In the genomic region with DNA sequence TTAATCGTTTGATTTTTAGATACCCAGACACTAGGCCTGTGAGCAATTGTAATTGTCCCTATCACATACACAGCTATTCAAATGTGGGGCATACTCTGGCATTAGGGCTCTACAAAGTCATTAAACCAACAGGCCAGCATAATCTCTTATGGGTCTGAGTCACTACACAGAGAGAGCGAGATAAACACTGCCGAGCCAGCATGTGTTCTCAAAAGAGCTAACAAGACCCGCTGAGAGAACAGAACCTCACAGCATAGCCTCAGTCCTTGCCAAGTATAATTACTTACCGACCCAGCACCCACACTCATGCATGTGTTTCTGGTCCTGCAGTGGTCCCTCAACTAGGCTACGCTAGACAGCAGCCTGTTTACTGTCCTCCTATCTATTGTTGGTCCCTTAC, we compare ENCODE assay signal across 35 mouse cellular contexts. TPM values are rescaled to one million over a fixed set of nuclear protein-coding genes. Genes with fewer than 3 reads are reported as not detected.
DNase-seq lines count a peak whose midpoint lies in the region; ATAC-seq and TF ChIP-seq lines count a peak whose summit lies in the region.
"Had no signal": no experiment of that assay in that cellular context is flagged by ENCODE, and none has a peak within 500 bp of the region (broad histone marks: within the 10 kb centered on the region; RNA-seq: fewer than 3 reads in every experiment).

No protein-coding gene starts in this region.

- 47% methylated on average over 6 of the region's 6 CpGs for WGBS in forebrain, embryonic 14.5 days
- 46% methylated on average over 6 of the region's 6 CpGs for WGBS in forebrain, embryonic 13.5 days
- WGBS in heart, embryonic 14.5 days = 30% methylated on average over 6 of the region's 6 CpGs
- WGBS in midbrain, postnatal 0 days = 59% methylated on average over 6 of the region's 6 CpGs
- 63% methylated on average over 6 of the region's 6 CpGs for WGBS in midbrain, embryonic 14.5 days

- no peaks in the 10 kb centered on the region for H3K4me1 ChIP-seq in forebrain, embryonic 14.5 days (ENCODE audit: control insufficient read depth, insufficient read depth, low read length)
- H3K4me1 ChIP-seq in forebrain, embryonic 13.5 days = no peaks in the 10 kb centered on the region
- peaks cover 9 to 18% of the 10 kb centered on the region in 2 experiments for H3K4me1 ChIP-seq in heart, embryonic 14.5 days (ENCODE audit: control insufficient read depth in 2 of 2, insufficient read depth in 2 of 2, low read length in 2 of 2)
- H3K4me1 ChIP-seq in midbrain, postnatal 0 days (ENCODE audit: insufficient read depth, low read length) = no peaks in the 10 kb centered on the region
- H3K4me1 ChIP-seq in midbrain, embryonic 14.5 days (ENCODE audit: control insufficient read depth, insufficient read depth, low read length) = no peaks in the 10 kb centered on the region
- H3K4me1 ChIP-seq: embryonic facial prominence, embryonic 13.5 days; forebrain, embryonic 10.5 days; hindbrain, embryonic 10.5 days; hindbrain, embryonic 15.5 days; limb, embryonic 12.5 days; midbrain, embryonic 12.5 days had no signal

- H3K36me3 ChIP-seq in forebrain, embryonic 14.5 days (ENCODE audit: control insufficient read depth, insufficient read depth, low read length) = no peaks in the 10 kb centered on the region
- H3K36me3 ChIP-seq in forebrain, embryonic 13.5 days (ENCODE audit: poor library complexity, severe bottlenecking) = no peaks in the 10 kb centered on the region
- no peaks in the 10 kb centered on the region for H3K36me3 ChIP-seq in heart, embryonic 14.5 days (ENCODE audit: control insufficient read depth, insufficient read depth, low read length)
- no peaks in the 10 kb centered on the region for H3K36me3 ChIP-seq in midbrain, postnatal 0 days (ENCODE audit: insufficient read depth, low read length)
- H3K36me3 ChIP-seq in midbrain, embryonic 14.5 days (ENCODE audit: control insufficient read depth, insufficient read depth, low read length) = no peaks in the 10 kb centered on the region
- H3K36me3 ChIP-seq: embryonic facial prominence, embryonic 13.5 days; forebrain, embryonic 10.5 days; hindbrain, embryonic 10.5 days; hindbrain, embryonic 15.5 days; kidney, embryonic 15.5 days; limb, embryonic 12.5 days; midbrain, embryonic 12.5 days had no signal

- 0 out of 2 replicates have a peak, but pooled peaks cover 3% of the 10 kb centered on the region for H3K9me3 ChIP-seq in forebrain, embryonic 14.5 days (replicated peaks; ENCODE audit: control insufficient read depth, low read length)
- no peaks in the 10 kb centered on the region for H3K9me3 ChIP-seq in forebrain, embryonic 13.5 days (replicated peaks)
- H3K9me3 ChIP-seq in heart, embryonic 14.5 days (ENCODE audit: control insufficient read depth, low read length) = no peaks in the 10 kb centered on the region
- no peaks in the 10 kb centered on the region for H3K9me3 ChIP-seq in midbrain, postnatal 0 days (ENCODE audit: low read length)
- no peaks in the 10 kb centered on the region for H3K9me3 ChIP-seq in midbrain, embryonic 14.5 days (ENCODE audit: control insufficient read depth, low read length)
- H3K9me3 ChIP-seq: embryonic facial prominence, embryonic 13.5 days; hindbrain, embryonic 10.5 days; hindbrain, embryonic 15.5 days; kidney, embryonic 15.5 days; limb, embryonic 12.5 days; midbrain, embryonic 12.5 days had no signal

- no peaks in the 10 kb centered on the region for H3K27me3 ChIP-seq in forebrain, embryonic 14.5 days (replicated peaks; ENCODE audit: control insufficient read depth, insufficient read depth, low read length)
- H3K27me3 ChIP-seq in forebrain, embryonic 13.5 days = no peaks in the 10 kb centered on the region
- H3K27me3 ChIP-seq in heart, embryonic 14.5 days (ENCODE audit: control insufficient read depth, insufficient read depth, low read length) = no peaks in the 10 kb centered on the region
- no peaks in the 10 kb centered on the region for H3K27me3 ChIP-seq in midbrain, postnatal 0 days (ENCODE audit: insufficient read depth, low read length)
- H3K27me3 ChIP-seq in midbrain, embryonic 14.5 days (ENCODE audit: control insufficient read depth, insufficient read depth, low read length) = no peaks in the 10 kb centered on the region
- H3K27me3 ChIP-seq: CH12.LX; embryonic facial prominence, embryonic 13.5 days; hindbrain, embryonic 15.5 days; kidney, embryonic 15.5 days; limb, embryonic 12.5 days; midbrain, embryonic 12.5 days had no signal

- TF ChIP-seq CTCF in midbrain, postnatal 0 days (IDR thresholded peaks at IDR 0.05) = no peak

- no peak overlapping the region for H3K27ac ChIP-seq in forebrain, embryonic 14.5 days (ENCODE audit: low read depth, low read length)
- no peak overlapping the region for H3K27ac ChIP-seq in forebrain, embryonic 13.5 days
- H3K27ac ChIP-seq in heart, embryonic 14.5 days (replicated peaks in 1 of 2; ENCODE audit: control insufficient read depth in 1 of 2, insufficient read depth in 1 of 2, low read depth in 2 of 2, low read length in 2 of 2) = peak overlapping the region; percentile 9 to 51; a peak in 1 of 4 replicates
- no peak overlapping the region for H3K27ac ChIP-seq in midbrain, postnatal 0 days (ENCODE audit: low read depth, low read length)
- H3K27ac ChIP-seq in midbrain, embryonic 14.5 days (replicated peaks; ENCODE audit: low read depth, low read length) = no peak overlapping the region
- H3K27ac ChIP-seq: embryonic facial prominence, embryonic 13.5 days; forebrain, embryonic 10.5 days; gastrocnemius, adult 2 months; hindbrain, embryonic 10.5 days; hindbrain, embryonic 15.5 days; kidney, embryonic 15.5 days; left cerebral cortex, adult 2 months; limb, embryonic 12.5 days; midbrain, embryonic 12.5 days had no signal

- no peak overlapping the region for H3K4me3 ChIP-seq in forebrain, embryonic 14.5 days (ENCODE audit: low read depth, low read length)
- no peak overlapping the region for H3K4me3 ChIP-seq in forebrain, embryonic 13.5 days
- H3K4me3 ChIP-seq in heart, embryonic 14.5 days (ENCODE audit: control insufficient read depth in 1 of 2, insufficient read depth in 1 of 2, low read depth in 1 of 2, low read length in 2 of 2) = no peak overlapping the region
- no peak overlapping the region for H3K4me3 ChIP-seq in midbrain, postnatal 0 days (ENCODE audit: low read depth, low read length)
- H3K4me3 ChIP-seq in midbrain, embryonic 14.5 days (replicated peaks; ENCODE audit: low read depth, low read length) = no peak overlapping the region
- H3K4me3 ChIP-seq: embryonic facial prominence, embryonic 13.5 days; forebrain, embryonic 10.5 days; gastrocnemius, adult 2 months; hindbrain, embryonic 10.5 days; hindbrain, embryonic 15.5 days; kidney, embryonic 15.5 days; layer of hippocampus, adult 2 months; left cerebral cortex, adult 2 months; limb, embryonic 12.5 days; megakaryocyte, embryonic 14.5 days; midbrain, embryonic 12.5 days had no signal

- no peak for ATAC-seq in forebrain, embryonic 14.5 days
- no peak for ATAC-seq in forebrain, embryonic 13.5 days
- peak; percentile 47; the same call in 1 of the 2 replicates for ATAC-seq in heart, embryonic 14.5 days (ENCODE audit: insufficient number of reproducible peaks, insufficient read depth, low FRiP score, low read depth)
- ATAC-seq in midbrain, postnatal 0 days (ENCODE audit: low FRiP score) = no peak
- no peak for ATAC-seq in midbrain, embryonic 14.5 days (ENCODE audit: low FRiP score, low TSS enrichment)
- ATAC-seq: inflammation-experienced regulatory T-cells, adult 6 months; Patski had no signal

- H3K4me2 ChIP-seq in forebrain, embryonic 14.5 days (ENCODE audit: low read length) = no peak overlapping the region
- H3K4me2 ChIP-seq in forebrain, embryonic 13.5 days = no peak overlapping the region
- no peak overlapping the region for H3K4me2 ChIP-seq in heart, embryonic 14.5 days (ENCODE audit: low read length)
- no peak overlapping the region for H3K4me2 ChIP-seq in midbrain, postnatal 0 days (ENCODE audit: low read depth, low read length, poor library complexity, severe bottlenecking)
- H3K4me2 ChIP-seq in midbrain, embryonic 14.5 days (ENCODE audit: low read length) = no peak overlapping the region
- H3K4me2 ChIP-seq: embryonic facial prominence, embryonic 13.5 days; heart, embryonic 11.5 days; hindbrain, embryonic 15.5 days; kidney, embryonic 15.5 days; limb, embryonic 12.5 days; liver, embryonic 11.5 days; midbrain, embryonic 12.5 days had no signal

- H3K9ac ChIP-seq in forebrain, embryonic 14.5 days (ENCODE audit: low read length) = no peak overlapping the region
- H3K9ac ChIP-seq in forebrain, embryonic 13.5 days = no peak overlapping the region
- H3K9ac ChIP-seq in heart, embryonic 14.5 days (ENCODE audit: low read length) = no peak overlapping the region
- H3K9ac ChIP-seq in midbrain, postnatal 0 days (replicated peaks; ENCODE audit: low read length, poor library complexity, severe bottlenecking) = no peak overlapping the region
- no peak overlapping the region for H3K9ac ChIP-seq in midbrain, embryonic 14.5 days (replicated peaks; ENCODE audit: low read length)
- H3K9ac ChIP-seq: embryonic facial prominence, embryonic 13.5 days; hindbrain, embryonic 15.5 days; kidney, embryonic 15.5 days; limb, embryonic 12.5 days; midbrain, embryonic 12.5 days had no signal

- peak; percentile 21 for DNase-seq in forebrain, embryonic 14.5 days (ENCODE audit: low spot score)
- no peak for DNase-seq in heart, adult 9 months (ENCODE audit: low spot score in 2 of 2)
- DNase-seq in midbrain, postnatal 0 days (ENCODE audit: low spot score) = peak; percentile 27
- no peak for DNase-seq in midbrain, embryonic 14.5 days
- DNase-seq in liver = no peak
- no peak for DNase-seq in urinary bladder, postnatal 14 days (ENCODE audit: low spot score)
- DNase-seq: adrenal gland, postnatal 10 days; cerebellum, adult 11-12 months; gastrocnemius, adult 2 months; kidney, adult 18-20 months; kidney, postnatal 36 days; lung, postnatal 4 days; thymus, postnatal 25 days had no signal

RNA-seq across cellular contexts. Expression of gene Cbll1, which starts 28.0 kb away (rescaled TPM):
- 20.3 and 21.3 TPM in 2 replicates for polyA plus RNA-seq in forebrain, embryonic 14.5 days (2014; fragmentation: Nextera tagmentation; extraction: Ambion mirVana)
- 14.7 and 15.9 TPM in 2 replicates for polyA plus RNA-seq in forebrain, embryonic 13.5 days (2015; fragmentation: Nextera tagmentation; extraction: Ambion mirVana)
- 10.8 and 12.6 TPM in 2 replicates for polyA plus RNA-seq in heart, embryonic 14.5 days (2014; fragmentation: Nextera tagmentation; extraction: Ambion mirVana)
- 19.5 and 25.2 TPM in 2 replicates for total RNA-seq in midbrain, postnatal 0 days (2014; rRNA removed)
- 17.4 and 17.7 TPM in 2 replicates for polyA plus RNA-seq in midbrain, postnatal 0 days (2015; fragmentation: Nextera tagmentation; extraction: Ambion mirVana)
- polyA plus RNA-seq in midbrain, embryonic 14.5 days (2014; fragmentation: Nextera tagmentation; extraction: Ambion mirVana) = 22.0 and 22.9 TPM in 2 replicates

RNA-seq across cellular contexts. Expression of gene Slc26a4, which starts 32.4 kb away (rescaled TPM):
- polyA plus RNA-seq in forebrain, embryonic 14.5 days (2014; fragmentation: Nextera tagmentation; extraction: Ambion mirVana) = 0.09 TPM in 1 of 2 replicates, not detected in the other
- polyA plus RNA-seq in forebrain, embryonic 13.5 days (2015; fragmentation: Nextera tagmentation; extraction: Ambion mirVana) = 0.05 TPM in 1 of 2 replicates, not detected in the other
- 0.19 and 0.32 TPM in 2 replicates for polyA plus RNA-seq in heart, embryonic 14.5 days (2014; fragmentation: Nextera tagmentation; extraction: Ambion mirVana)
- 0.05 and 0.33 TPM in 2 replicates for total RNA-seq in midbrain, postnatal 0 days (2014; rRNA removed)
- polyA plus RNA-seq in midbrain, postnatal 0 days (2015; fragmentation: Nextera tagmentation; extraction: Ambion mirVana) = 0.10 TPM in 1 of 2 replicates, not detected in the other
- polyA plus RNA-seq in midbrain, embryonic 14.5 days (2014; fragmentation: Nextera tagmentation; extraction: Ambion mirVana) = 0.07 TPM in 1 of 2 replicates, not detected in the other
- total RNA-seq: CH12.LX; common myeloid progenitor, adult 5-6 weeks; ES-E14; gastrocnemius, adult 2 months; monocyte, adult 5-6 weeks had no signal
- polyA plus RNA-seq: C2C12; embryonic facial prominence, embryonic 13.5 days; forebrain, embryonic 10.5 days; hindbrain, embryonic 15.5 days; inflammation-experienced regulatory T-cells, adult 6 months; liver, embryonic 11.5 days; lung, embryonic 16.5 days; midbrain, embryonic 12.5 days had no signal

Comparison
In these comparisons a context has a peak if more than half of its experiments do, and no peak if none do; other contexts are left out.
1. DNase-seq: peak in forebrain, embryonic 14.5 days (single experiment) and midbrain, postnatal 0 days (single experiment); none in heart, adult 9 months (0 of 2), midbrain, embryonic 14.5 days (single experiment), liver (single experiment) and urinary bladder, postnatal 14 days (single experiment).
2. H3K27ac ChIP-seq: peak in heart, embryonic 14.5 days (2 of 2); none in forebrain, embryonic 14.5 days (single experiment), forebrain, embryonic 13.5 days (single experiment), midbrain, postnatal 0 days (single experiment) and midbrain, embryonic 14.5 days (single experiment).